Mouse (Mus musculus) Muller cell, postnatal 12 days (primary cell): ENCODE data around the gene Cxcl5.
A peak's percentile ranks its signal among the peaks of the same experiment; 100 is the strongest.

Source experiments
- DNase-seq: peaks from one replicate; pipeline ENCODE4 v3.0.0-alpha.2; 2015; ENCODE audit errors: inconsistent ontology term

Gene Cxcl5

DNA sequence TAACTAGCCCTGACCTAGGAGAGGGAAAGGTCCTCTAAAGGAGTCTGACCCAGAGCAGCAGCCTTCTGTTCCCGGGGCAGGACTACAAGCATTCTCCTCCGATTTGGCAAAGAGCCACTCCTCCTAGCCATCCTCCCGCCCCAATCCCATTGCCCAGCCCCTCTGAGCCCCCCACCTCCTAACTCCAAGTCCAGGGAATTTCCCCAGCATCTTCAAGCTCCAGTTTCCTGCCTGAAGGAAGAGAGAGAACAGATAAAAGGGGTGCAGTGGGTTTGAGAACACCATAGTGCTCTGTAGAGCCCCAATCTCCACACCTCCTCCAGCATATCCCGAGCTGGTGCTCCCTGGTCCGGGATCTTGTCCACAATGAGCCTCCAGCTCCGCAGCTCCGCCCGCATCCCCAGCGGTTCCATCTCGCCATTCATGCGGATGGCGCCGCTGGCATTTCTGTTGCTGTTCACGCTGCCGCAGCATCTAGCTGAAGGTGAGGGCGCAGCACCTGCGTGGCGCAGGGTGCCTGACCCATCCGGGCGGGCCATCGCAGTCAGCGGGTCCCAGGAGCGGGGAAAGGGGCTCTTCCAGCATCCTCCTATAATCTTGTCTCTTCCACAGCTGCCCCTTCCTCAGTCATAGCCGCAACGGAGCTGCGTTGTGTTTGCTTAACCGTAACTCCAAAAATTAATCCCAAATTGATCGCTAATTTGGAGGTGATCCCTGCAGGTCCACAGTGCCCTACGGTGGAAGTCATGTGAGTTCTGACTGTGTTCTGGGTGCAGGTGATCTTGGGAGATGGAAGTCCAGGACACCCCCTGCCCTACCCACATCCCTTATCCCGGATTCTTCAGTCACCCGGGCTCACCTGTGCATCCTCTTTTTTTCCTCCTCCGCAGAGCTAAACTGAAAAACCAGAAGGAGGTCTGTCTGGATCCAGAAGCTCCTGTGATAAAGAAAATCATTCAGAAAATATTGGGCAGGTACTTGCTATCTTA, at the start of gene Cxcl5:
Gene Cxcl5, plus strand, starts transcription at position 284 of the 989 bp plus-strand sequence.
- peak; percentile 33 for DNase-seq

- DNase-seq = no peak
Measured at GRCm38 (mm10) chr5:90711409-90711808, 47.8 kb upstream of the Cxcl5 start.

DNA sequence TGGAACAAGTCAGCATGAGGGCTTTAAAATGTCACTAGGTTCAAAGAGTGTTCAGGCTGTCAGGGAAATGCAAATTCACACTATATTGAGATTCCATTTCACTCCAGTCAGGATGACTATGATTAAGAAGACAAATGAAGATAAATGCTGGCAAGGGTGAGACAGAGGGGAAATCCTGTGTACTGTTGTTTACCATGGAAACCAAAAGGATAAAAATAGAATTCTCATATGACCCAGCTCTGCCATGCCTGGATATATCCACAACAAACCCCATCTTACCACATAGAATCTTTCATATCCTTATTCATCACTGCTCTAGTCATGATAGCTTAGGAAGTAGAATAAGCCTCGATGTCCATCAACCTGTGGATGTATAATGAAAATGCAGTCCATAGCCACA, 41.2 kb upstream of the Cxcl5 start:
- DNase-seq = no peak

DNA sequence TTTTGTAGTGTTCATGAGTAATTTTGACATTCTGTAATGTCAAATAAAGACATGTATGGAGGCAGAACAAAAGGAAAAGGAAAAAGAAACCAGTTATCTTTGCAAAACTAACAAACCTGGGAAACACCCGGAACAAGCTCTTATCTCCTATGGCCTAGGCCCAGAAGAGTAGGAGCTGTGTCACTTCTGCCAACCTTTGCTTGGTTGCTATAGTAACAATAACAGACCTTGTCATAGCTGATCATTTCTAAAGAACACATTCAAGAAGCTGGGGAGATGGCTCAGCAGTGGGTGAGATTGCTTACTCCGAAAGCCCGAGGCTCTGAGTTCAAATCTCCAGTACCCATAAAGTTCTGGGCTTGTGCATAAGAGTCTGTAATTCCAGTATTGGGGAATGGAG, 36.5 kb upstream of the Cxcl5 start:
- DNase-seq = no peak

DNA sequence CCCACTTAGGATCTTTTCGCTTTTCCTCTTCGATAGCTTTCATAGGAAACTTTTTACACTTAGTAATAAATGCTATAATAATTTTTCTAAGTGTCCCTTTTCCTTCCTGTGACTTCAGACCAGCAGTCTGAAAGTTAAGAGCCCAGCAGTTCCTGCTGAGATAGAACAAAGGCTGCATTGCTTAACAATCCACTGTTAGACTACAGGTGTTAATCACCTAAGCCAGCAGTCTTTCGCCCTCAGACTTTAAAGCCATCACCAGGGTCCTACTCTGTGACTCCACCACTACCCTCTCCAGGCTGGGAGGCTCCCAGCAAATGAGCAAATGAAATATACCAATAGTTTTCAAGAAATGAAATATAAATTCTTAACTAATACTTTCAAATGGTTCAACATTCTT, 30.9 kb upstream of the Cxcl5 start:
- DNase-seq = no peak

DNA sequence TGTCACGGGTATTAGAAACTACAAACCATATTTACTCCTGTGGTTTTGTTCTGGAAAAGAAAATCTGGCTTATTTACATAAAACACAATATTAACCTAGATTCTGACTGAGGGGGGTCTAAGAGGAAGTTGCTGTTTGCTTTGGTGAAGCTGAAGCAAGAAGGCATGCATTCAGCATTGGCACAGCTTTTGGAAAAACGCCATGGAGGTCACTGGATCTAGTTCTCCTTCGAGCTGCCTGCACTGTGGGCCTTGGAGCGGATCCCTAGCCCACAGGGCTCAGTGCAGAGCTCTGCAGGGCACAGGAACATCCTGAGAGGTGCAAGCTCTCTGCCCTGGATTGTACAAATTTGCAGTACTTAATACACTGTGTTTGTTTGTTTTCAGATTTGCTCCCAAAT, 27.7 kb upstream of the Cxcl5 start:
- no peak for DNase-seq

DNA sequence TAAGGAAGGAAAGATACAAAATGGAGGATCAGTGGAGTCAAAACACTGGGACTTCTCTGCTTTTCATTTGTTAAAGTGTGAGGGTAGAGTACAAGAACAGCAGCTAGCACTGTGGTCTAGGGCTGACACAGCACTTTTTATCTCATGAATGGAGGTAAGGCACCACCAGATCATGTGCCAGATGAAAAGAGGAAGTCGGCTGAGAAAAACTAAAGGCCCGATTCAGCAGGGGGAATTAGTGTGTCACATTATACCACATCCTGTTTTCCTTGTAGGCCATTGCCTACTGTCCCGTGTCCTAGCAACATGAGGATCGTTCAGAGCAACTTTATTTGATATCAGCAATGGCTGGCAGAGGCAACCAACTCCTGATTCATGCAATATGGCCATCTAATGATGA, 17.1 kb upstream of the Cxcl5 start:
- DNase-seq = peak; percentile 8

DNA sequence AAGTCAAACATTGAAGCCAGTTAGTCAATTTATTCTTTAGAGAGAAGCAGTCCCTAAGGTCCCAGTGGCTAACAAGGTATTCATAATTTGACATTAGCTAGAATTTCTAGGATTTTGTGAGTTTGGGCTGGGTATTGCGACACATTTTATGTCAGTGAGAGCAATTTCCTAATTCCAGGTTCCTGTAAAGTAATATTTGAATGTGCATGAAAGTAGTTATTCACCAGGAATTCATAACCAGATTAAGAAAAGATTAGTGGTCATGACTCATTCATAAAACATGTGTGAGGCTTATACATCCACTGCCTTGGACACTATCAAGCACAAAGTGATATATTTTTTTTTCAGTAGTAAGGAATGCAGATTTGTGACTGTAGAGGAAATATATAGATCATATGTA, 5.2 kb upstream of the Cxcl5 start:
- DNase-seq = peak; percentile 50

DNA sequence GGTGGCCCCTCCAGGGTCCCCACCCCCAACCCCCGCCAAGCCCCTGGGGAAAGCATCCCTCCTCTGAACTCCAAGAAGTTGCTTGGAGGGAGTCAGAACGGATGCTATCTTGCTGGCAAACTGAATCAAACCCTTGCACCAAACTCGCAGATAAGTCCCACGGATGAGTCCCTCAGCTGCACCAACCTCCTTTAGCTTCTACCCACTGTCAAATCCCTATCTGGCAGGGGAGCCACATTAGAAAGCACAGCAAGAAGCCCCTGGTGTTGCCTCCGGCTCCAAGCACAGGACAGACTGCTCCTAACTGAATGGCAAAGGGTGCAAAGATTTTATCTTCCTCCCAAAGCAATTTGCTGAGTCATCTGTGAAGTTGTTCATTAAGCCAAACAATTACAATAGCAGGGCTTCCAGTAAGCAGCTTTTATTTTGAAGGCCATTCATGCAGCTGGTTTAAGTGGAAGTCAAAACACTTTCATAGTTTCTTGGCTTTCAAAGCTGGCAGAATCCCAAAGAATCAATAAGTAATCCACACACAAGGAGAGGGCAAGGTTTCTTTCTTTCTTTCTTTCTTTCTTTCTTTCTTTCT, 1.0 kb upstream of the Cxcl5 start:
- DNase-seq = peak; percentile 76

- no peak for DNase-seq
Measured at GRCm38 (mm10) chr5:90760303-90760702, 1.1 kb downstream of the Cxcl5 start.

DNA sequence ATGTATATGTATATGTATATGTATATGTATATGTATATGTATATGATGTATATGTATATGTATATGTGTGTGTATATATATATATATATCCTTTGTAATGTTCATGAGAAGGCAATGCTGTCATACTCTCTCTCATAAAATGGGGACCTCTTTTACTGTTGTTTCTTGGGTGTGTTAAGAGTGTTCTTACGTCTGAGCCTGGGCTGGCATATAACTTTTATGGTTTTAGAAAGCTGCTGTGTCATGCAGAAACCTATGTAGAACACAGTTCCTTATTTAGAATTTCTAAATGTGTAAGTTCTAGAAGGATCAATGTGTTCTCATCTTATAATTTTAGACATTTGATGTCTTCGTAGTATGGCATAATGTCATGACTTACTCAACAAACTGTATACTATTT, 1.7 kb downstream of the Cxcl5 start:
- no peak for DNase-seq

DNA sequence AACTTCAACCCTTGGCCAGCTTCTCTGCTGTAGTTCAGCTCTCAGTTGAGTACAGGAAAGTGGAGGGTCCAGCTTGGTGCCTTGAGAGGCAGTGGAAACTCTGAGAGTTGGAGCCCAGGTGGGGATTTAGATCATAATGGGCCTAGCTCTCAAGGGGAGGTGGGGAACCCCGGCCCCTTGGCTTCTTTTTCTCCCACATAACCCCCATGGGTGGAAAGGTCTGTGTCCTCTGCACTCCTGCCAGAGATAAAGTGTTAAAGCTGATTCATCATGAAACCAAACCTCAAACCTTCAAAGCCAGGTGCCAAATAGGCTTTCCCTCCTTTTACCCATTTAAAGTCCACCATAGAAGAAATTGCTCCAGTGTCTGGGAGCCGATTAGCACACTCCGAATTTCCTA, 2.7 kb downstream of the Cxcl5 start:
- DNase-seq = no peak

GRCm38 (mm10) chr5:90763912-90764665, 4.9 kb downstream of the Cxcl5 start:
- DNase-seq = no peak

DNA sequence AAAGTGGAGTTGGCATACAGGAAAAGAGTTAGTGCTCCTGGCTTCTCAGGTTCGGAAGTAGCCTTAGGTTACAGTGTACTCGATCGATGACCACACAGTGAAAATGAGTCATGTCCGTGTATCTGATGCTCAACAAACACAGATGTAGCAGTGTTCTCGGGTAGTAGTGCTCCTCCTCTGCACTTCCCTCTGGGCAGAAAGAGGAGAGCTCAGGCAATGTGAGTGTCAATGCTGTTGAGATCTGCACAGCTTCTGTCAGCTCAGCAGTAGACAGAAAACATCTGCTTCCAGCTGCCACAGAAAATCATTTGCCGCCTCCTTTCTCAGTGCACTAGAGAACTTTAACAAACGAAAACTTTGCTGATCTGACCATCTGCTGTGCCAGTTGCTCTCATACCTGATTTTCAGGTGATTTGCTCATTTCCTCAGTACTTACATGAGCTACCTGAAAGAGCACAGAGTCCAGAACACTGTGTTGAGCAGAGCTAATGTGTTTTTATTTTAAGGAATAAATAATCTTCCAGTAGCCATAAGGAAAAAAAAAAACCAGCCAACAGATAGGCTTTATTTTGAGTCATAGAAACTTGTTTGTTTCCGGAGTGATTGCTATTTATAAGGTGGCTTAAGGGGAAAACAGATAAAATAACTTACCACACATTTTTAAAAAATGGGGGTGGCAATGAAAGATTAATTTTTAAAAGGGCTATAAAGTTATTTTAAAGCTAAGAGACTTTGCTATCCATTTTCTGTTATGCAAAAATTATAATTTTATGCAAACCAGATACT, 6.9 kb downstream of the Cxcl5 start:
- no peak for DNase-seq

DNA sequence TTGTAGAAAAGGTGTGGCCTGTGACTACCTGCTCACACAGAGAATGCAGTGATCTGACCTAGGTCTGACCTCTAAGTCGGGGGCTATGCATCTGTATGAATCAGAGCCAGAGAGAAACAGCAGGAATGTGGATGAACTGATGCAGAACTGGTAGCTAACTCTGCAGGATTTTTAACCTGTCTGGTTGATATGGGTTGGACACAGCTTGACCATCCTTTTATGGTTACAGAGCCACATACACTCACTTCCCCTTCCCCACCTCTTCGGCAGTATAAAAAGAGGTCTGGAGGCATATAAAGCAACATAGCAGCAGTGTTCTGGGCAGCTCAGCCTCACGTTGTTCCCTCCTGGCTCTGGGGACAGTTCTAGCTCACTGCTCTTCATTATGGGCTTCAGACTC, 9.1 kb downstream of the Cxcl5 start, which contains the start of gene Ppbp:
Gene Ppbp, plus strand, starts transcription at position 301 of the 400 bp plus-strand sequence.
- no peak for DNase-seq

GRCm38 (mm10) chr5:90771369-90771768, 12.2 kb downstream of the Cxcl5 start:
- DNase-seq = no peak

DNA sequence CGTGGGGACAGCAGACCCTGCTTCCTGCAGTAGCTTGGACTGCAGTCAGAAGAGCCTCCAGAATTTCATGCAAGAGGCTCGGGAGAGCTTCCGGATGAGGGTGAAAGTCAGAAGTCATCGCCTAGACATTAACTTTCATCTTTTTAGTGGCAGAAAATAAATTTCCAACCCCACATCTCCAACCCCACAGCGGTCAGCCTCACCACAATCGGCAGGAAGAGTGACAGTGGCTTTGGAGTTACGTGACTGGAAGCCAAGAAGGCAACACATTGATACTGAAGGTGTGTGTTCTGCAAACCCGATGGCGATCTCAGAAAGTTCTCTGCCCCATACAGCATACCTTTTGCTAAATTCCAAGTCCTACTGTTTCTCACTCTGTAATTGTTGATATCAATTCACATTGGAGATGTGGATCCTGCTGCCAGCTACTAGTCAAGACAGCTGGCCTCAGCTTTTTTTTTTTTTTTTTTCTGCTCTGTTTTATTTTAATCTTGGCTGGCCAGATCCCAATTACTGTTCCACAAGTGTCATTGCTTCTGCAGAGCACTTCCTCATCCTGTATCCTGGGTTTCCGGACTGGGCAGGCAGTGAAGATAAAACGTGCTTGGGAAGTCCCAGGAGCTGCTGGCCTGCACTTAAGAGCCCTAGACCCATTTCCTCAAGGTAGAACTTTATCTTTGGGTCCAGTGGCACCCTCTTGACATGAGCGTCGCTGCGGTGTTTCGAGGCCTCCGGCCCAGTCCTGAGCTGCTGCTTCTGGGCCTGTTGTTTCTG, 12.9 kb downstream of the Cxcl5 start, which contains the start of gene Pf4:
Gene Pf4, plus strand, starts transcription at position 556 of the 774 bp plus-strand sequence.
- DNase-seq = no peak

DNA sequence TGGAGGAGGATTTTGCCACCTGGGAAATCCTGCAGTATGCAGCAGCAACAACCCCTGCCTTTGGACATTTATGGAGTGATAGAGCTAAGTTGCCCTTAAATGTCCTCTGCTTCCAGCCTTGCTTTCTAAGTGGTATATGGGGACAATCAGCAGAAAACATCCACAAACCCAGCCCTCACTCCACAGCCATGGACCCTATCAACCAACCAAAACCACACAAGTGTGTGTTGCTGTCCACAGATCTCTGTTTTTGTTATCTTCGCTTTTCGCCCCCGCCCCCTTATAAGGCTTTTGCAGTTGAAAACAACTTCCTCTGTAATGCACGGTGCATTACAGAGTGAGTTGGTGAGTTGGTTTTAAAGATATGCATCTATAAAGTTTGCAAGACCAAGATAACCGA, 16.4 kb downstream of the Cxcl5 start:
- DNase-seq = no peak

- peak; percentile 13 for DNase-seq
Measured at GRCm38 (mm10) chr5:90777621-90778020, 18.5 kb downstream of the Cxcl5 start.

DNA sequence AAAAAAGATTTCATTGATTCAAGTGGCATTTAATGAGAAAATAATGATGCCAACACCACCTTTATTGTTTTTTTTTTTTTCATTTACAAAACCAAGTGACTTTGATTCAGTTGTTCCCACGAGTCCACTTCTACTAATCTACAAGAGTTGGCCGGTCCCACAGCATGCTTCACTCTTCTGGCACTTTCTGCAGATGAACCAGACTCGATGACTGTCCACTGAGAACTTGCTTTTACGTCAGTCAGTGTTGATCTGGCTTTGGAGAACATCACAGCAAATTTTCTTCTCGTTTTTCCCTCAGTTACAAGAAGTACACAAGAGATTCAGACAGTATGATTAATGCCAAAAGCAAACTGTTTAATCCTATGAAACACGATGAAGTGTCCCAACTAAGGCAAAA, 19.7 kb downstream of the Cxcl5 start:
- no peak for DNase-seq

DNA sequence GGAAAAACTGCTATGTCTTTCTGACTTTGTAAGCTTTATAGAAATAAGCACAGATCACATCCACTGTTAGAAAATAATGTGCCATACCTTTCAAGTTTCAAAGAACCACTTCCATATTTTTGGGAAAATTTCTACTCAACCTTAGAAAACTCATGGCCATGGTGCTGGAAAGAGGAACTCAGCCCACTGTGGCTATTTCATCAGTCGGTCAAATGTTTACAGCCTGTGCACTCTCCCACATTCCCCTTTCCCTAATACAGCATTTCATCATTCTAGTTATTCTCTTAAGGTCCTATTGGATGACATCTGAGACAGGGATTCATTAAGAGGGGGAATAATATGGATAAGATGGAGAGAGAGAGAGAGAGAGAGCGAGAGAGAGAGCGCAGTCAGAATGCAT, 24.5 kb downstream of the Cxcl5 start:
- DNase-seq = no peak
